Mouse (Mus musculus): ENCODE data around the gene Smu1. TPM values are rescaled to one million over a fixed set of nuclear protein-coding genes. Genes with fewer than 3 reads are reported as not detected.

The Smu1 gene
- polyA plus RNA-seq, 1 experiment, result 81.4 TPM

DNA sequence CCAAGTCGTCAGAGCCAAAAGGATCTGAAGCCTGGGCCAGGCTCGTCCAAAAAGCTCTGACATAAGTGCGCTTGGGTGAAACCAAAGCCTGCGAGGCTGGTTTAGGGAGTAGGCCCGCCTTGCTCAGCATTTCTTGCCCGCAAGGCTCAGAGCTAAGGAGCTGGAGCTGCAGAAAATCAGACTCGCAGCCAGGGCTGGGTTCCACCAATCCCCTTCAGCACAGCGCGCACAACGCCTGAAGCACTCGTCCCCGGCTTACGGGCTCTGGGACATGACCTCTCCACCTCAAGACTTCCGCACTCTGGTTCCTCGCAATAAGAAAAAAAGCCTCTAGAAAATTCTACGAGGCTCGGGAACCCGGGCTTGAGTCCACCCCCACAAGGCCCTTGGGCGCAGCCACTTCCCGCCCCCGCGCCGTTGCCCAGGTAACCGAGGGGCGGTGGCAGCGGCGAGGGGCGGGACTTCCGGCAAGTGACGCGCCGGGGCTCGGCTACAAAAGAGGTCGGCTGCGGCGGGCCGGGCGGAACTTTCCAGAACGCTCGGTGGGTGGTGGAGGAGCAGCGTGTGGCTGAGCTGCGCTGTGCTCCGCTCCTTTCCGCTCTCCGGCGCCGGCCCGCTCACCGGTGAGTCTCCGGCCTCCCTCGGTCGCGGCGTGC lies 35.6 kb downstream of the Smu1 start, which contains the start of gene Dnaja1:
Gene Dnaja1, plus strand, starts transcription at position 140 of the 656 bp plus-strand sequence.
- Histone ChIP-seq H3K27me3 (ENCODE audit: control insufficient read depth, insufficient read depth, insufficient read length) (no peaks in the 10 kb centered on the region), H3K4me3 (ENCODE audit: insufficient read depth, poor library complexity, severe bottlenecking) (peak within 1 kb of the TSS; percentile 91), H3K36me3 (ENCODE audit: control insufficient read depth, insufficient read depth) (peaks cover 36% of the 10 kb centered on the region), H3K79me2 (ENCODE audit: control insufficient read depth, insufficient read depth) (peaks cover 52% of the 10 kb centered on the region), H3ac (ENCODE audit: control insufficient read depth, insufficient read length, low read depth) (peak within 1 kb of the TSS; percentile 99), H3K79me3 (ENCODE audit: low read depth) (peaks cover 40% of the 10 kb centered on the region)
- TF ChIP-seq CTCF (IDR thresholded peaks at IDR 0.05; ENCODE audit: control insufficient read depth, insufficient read depth, insufficient read length) (no peak), FOSL1 (IDR thresholded peaks at IDR 0.05; ENCODE audit: insufficient read depth, low read length, poor library complexity, severe bottlenecking) (no peak), MAX (IDR thresholded peaks at IDR 0.05) (no peak), MYOG (IDR thresholded peaks at IDR 0.05; ENCODE audit: control insufficient read depth, extremely low read depth, insufficient read length) (no peak), USF1 (IDR thresholded peaks at IDR 0.05; ENCODE audit: low read depth) (no peak), MYOD1 (IDR thresholded peaks at IDR 0.05; ENCODE audit: control insufficient read depth, insufficient read length, low read depth) (no peak), CEBPB (IDR thresholded peaks at IDR 0.05; ENCODE audit: low read depth) (no peak)

DNA sequence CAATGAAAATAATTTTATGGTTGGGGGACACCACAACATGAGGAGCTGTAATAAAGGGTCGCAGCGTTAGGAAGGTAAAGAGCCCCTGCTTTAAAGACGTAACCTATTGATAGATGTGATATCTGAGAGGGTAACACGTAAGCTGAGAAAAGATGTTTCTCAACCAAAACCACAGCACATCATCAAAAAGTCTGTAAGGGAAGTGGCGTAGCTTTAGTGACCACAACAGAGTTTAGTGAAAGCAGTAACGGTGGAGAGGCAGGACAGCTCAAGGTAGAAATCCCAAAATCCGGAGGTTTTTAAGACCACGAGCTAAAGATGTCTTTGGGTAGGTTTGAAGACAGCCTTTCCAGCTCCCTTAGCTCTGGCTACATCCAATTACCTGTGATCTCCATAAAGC lies 36.8 kb downstream of the Smu1 start:
- H3K36me3 ChIP-seq (ENCODE audit: control insufficient read depth, insufficient read depth), result peaks cover 24% of the 10 kb centered on the region
- H3ac ChIP-seq (ENCODE audit: control insufficient read depth, insufficient read length, low read depth), result no peak overlapping the region
- no peak overlapping the region for H3K4me3 ChIP-seq (ENCODE audit: insufficient read depth, poor library complexity, severe bottlenecking)
- H3K79me3 ChIP-seq (ENCODE audit: low read depth), result peaks cover 32% of the 10 kb centered on the region
- H3K79me2 ChIP-seq (ENCODE audit: control insufficient read depth, insufficient read depth), result peaks cover 39% of the 10 kb centered on the region
- no peak for TF ChIP-seq MAX (IDR thresholded peaks at IDR 0.05)
- TF ChIP-seq CTCF (IDR thresholded peaks at IDR 0.05; ENCODE audit: control insufficient read depth, insufficient read depth, insufficient read length), result no peak
- no peak for TF ChIP-seq MYOG (IDR thresholded peaks at IDR 0.05; ENCODE audit: control insufficient read depth, extremely low read depth, insufficient read length)
- TF ChIP-seq MYOD1 (IDR thresholded peaks at IDR 0.05; ENCODE audit: control insufficient read depth, insufficient read length, low read depth), result no peak
- no peak for TF ChIP-seq FOSL1 (IDR thresholded peaks at IDR 0.05; ENCODE audit: insufficient read depth, low read length, poor library complexity, severe bottlenecking)
- no peak for TF ChIP-seq CEBPB (IDR thresholded peaks at IDR 0.05; ENCODE audit: low read depth)
- TF ChIP-seq USF1 (IDR thresholded peaks at IDR 0.05; ENCODE audit: low read depth), result no peak
- H3K27me3 ChIP-seq (ENCODE audit: control insufficient read depth, insufficient read depth, insufficient read length), result no peaks in the 10 kb centered on the region

DNA sequence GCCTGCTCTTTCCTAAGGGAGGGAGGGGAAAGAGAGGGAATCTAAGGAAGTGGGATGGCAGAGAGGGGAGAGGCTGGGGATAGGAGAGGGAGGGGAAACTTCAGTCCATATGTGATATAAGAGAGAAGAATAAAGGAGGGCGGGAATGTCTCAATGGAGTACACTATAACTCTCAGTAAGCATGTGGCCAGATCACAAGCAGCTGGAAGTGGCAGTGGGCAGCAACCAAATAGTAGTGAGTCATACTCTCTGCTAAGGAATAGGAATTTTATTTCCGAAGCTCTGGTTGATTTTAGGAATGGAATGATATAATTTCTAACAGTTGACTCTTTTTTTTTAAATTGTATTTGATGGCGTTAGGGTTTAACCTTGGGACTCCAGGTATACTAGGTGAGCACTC lies 40.6 kb downstream of the Smu1 start:
- Histone ChIP-seq H3ac (ENCODE audit: control insufficient read depth, insufficient read length, low read depth) (no peak overlapping the region), H3K4me3 (ENCODE audit: insufficient read depth, poor library complexity, severe bottlenecking) (no peak overlapping the region), H3K79me3 (ENCODE audit: low read depth) (no peaks in the 10 kb centered on the region), H3K79me2 (ENCODE audit: control insufficient read depth, insufficient read depth) (peaks cover 2% of the 10 kb centered on the region), H3K36me3 (ENCODE audit: control insufficient read depth, insufficient read depth) (no peaks in the 10 kb centered on the region), H3K27me3 (ENCODE audit: control insufficient read depth, insufficient read depth, insufficient read length) (no peaks in the 10 kb centered on the region)
- TF ChIP-seq CTCF (IDR thresholded peaks at IDR 0.05; ENCODE audit: control insufficient read depth, insufficient read depth, insufficient read length), result no peak
- no peak for TF ChIP-seq FOSL1 (IDR thresholded peaks at IDR 0.05; ENCODE audit: insufficient read depth, low read length, poor library complexity, severe bottlenecking)
- TF ChIP-seq MYOD1 (IDR thresholded peaks at IDR 0.05; ENCODE audit: control insufficient read depth, insufficient read length, low read depth), result no peak
- TF ChIP-seq CEBPB (IDR thresholded peaks at IDR 0.05; ENCODE audit: low read depth), result no peak
- TF ChIP-seq MAX (IDR thresholded peaks at IDR 0.05), result no peak
- no peak for TF ChIP-seq MYOG (IDR thresholded peaks at IDR 0.05; ENCODE audit: control insufficient read depth, extremely low read depth, insufficient read length)
- TF ChIP-seq USF1 (IDR thresholded peaks at IDR 0.05; ENCODE audit: low read depth), result no peak

DNA sequence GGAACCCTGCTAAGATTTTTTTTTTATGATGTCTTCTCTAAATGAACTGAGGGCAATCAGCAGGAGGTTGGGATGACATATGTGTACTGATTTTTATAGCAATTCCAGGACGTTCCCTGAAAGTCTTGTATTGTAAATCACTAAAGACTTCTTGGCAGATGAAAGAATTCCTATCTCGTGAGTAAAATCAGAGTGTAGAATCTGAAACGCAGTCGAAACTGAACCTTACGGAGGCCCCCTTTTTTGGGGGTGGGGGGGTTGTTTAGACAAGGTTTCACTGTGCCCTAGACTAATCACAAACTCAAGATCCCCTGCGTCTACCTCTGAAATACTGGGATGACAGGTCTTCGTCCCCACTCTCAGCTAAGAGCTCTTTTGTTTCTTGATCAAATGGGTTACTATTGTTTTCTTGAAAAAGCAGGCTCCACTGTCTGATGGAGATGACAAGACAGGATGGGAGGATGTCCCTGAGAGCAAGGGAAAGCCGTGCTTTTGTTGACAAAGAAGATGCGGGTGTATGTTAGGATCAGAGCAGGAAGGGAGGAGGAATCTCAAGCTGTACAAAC lies 53.9 kb downstream of the Smu1 start:
- Histone ChIP-seq H3K36me3 (ENCODE audit: control insufficient read depth, insufficient read depth) (no peaks in the 10 kb centered on the region), H3ac (ENCODE audit: control insufficient read depth, insufficient read length, low read depth) (no peak overlapping the region), H3K79me3 (ENCODE audit: low read depth) (peaks cover 2% of the 10 kb centered on the region), H3K79me2 (ENCODE audit: control insufficient read depth, insufficient read depth) (peaks cover 18% of the 10 kb centered on the region), H3K27me3 (ENCODE audit: control insufficient read depth, insufficient read depth, insufficient read length) (no peaks in the 10 kb centered on the region), H3K4me3 (ENCODE audit: insufficient read depth, poor library complexity, severe bottlenecking) (peak overlapping the region; percentile 52)
- no peak for TF ChIP-seq FOSL1 (IDR thresholded peaks at IDR 0.05; ENCODE audit: insufficient read depth, low read length, poor library complexity, severe bottlenecking)
- no peak for TF ChIP-seq MYOG (IDR thresholded peaks at IDR 0.05; ENCODE audit: control insufficient read depth, extremely low read depth, insufficient read length)
- TF ChIP-seq MYOD1 (IDR thresholded peaks at IDR 0.05; ENCODE audit: control insufficient read depth, insufficient read length, low read depth), result no peak
- no peak for TF ChIP-seq CEBPB (IDR thresholded peaks at IDR 0.05; ENCODE audit: low read depth)
- no peak for TF ChIP-seq USF1 (IDR thresholded peaks at IDR 0.05; ENCODE audit: low read depth)
- TF ChIP-seq MAX (IDR thresholded peaks at IDR 0.05), result no peak
- TF ChIP-seq CTCF (IDR thresholded peaks at IDR 0.05; ENCODE audit: control insufficient read depth, insufficient read depth, insufficient read length), result no peak

DNA sequence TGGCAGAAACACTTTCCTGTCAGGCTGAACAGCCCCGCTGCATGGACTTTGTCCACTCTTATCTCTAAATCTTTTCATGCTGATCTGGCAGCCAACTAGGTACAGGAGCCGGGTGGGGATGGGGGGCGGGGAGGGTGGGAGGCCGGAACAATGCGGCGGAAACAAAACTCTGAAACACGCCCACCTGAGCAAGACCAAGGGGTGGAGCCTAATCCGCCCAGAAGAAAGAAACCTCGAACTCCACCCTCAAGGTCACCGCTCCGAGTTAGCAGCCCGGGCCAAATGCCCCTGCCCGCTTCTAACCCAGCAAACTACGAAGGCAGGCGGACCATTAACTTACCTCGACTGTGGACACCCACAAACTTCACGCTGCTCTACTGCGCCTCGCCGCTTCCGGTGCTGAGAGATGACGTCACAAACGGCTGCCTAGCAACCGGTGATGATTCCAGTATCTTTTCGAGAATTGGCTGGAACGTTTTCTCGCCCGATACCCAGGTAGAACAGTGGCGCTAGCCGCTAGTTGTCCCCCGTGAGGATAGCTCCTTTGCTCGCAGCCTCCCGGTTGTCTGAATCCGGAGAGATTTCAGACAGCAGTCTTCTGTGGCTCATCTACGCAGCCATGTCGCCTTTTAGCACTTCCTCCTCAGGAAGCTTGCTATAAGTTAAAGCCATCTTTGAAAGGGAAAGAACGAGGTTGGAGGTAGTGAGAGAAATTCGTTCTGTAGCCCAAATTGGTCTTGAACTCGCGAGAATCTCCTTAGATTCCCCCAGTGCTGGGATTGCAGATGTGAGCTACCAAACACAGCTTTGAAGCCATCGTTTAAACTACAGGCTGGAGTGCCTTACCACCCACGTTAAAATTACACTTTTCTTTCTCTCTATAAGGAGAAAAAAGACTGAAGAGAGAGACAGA lies 54.7 kb downstream of the Smu1 start, which contains the start of gene Aptx:
Gene Aptx, minus strand, starts transcription at position 398 of the 913 bp plus-strand sequence.
- H3ac ChIP-seq (ENCODE audit: control insufficient read depth, insufficient read length, low read depth), result peak within 1 kb of the TSS; percentile 73
- H3K79me2 ChIP-seq (ENCODE audit: control insufficient read depth, insufficient read depth), result peaks cover 18% of the 10 kb centered on the region
- H3K79me3 ChIP-seq (ENCODE audit: low read depth), result peaks cover 2% of the 10 kb centered on the region
- peak within 1 kb of the TSS; percentile 52 for H3K4me3 ChIP-seq (ENCODE audit: insufficient read depth, poor library complexity, severe bottlenecking)
- no peaks in the 10 kb centered on the region for H3K36me3 ChIP-seq (ENCODE audit: control insufficient read depth, insufficient read depth)
- TF ChIP-seq MYOD1 (IDR thresholded peaks at IDR 0.05; ENCODE audit: control insufficient read depth, insufficient read length, low read depth) (no peak), MAX (IDR thresholded peaks at IDR 0.05) (peak; percentile 65)
- no peaks in the 10 kb centered on the region for H3K27me3 ChIP-seq (ENCODE audit: control insufficient read depth, insufficient read depth, insufficient read length)
